Mouse (Mus musculus): Measurements from ENCODE around the gene Postn.

- TF ChIP-seq CTCF (IDR thresholded peaks at IDR 0.05; ENCODE audit: low read depth, low read length) (no peak), EP300 (IDR thresholded peaks at IDR 0.05; ENCODE audit: insufficient read depth, low read depth, low read length) (no peak)
Observed at GRCm38 (mm10) chr3:54314055-54314454, 46.9 kb upstream of the Postn start.
